Mouse (Mus musculus) mouse trophoblast stem cell (cell line): Measurements from ENCODE around the gene Katnbl1.
"Not testable (repeated sequence)": the region's sequence is repeated elsewhere in the genome, so short reads cannot be mapped to it uniquely, and the experiment has no call there.

Experiments
- in situ Hi-C, 2 experiments: fragments of 300-500 bp; cut with MseI, MboI; formaldehyde crosslinking; loops; 2 replicates in 1 of 2; 3 replicates in 1 of 2; pipeline ENCODE4 v1.15.1; 2025

Gene Katnbl1

DNA sequence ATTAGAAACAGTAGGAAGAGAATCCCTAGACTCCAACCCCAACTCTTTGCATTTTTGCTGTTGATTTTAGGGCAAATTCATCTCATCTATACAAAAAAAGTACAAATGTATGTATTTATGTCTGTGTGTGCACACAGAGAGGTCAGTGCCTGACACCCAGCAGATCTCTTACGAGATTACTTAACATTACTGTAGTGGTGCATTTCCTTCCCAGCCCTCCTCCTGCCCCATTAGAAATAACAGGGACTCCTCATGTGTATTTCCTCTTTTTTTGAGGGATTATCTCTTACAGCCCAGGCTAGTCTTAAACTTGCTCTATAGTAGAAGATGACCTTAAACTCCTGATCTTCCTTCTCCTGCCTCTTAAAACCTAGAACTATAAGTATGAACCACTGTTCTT, 13.7 kb downstream of the Katnbl1 start:
- in situ Hi-C loops: no loop called here

DNA sequence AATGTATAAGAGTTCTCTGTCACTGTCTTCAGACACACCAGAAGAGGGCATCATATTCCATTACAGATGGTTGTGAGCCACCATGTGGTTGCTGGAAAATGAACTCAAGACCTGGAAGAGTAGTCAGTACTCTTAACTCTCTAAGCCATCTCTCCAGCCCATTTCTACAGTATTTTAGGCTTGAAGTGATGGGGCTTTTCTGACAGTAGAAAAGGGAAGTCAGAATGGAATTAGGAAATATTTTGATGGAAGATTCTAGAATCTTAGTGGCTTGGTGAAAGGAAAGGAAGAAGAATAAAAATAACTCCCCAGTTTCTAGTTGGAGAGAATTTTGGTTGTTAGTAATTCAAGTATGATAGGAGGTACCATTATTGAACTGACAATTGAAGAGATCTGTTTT, 14.9 kb downstream of the Katnbl1 start:
- in situ Hi-C loops: no loop called here

DNA sequence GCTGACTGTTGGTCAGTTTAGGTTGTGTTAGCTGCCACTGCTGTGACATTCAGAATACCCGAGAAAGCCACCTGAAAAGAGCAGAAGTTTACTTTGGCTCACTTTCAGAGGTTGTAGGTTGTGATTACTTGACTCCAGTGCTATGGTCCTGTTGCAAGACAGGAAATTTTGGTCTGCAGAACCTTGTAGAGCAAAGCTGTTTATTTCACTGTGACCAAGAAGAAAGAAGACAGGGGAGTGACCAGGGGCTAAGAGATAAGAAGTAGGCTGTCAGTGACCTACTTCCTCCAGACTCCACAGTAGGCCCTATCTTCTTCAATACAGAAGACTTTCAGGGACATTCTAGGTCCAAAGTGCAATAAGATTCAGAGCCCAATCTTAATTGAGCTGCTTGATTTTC, 17.6 kb downstream of the Katnbl1 start:
- in situ Hi-C loops: no loop called here

DNA sequence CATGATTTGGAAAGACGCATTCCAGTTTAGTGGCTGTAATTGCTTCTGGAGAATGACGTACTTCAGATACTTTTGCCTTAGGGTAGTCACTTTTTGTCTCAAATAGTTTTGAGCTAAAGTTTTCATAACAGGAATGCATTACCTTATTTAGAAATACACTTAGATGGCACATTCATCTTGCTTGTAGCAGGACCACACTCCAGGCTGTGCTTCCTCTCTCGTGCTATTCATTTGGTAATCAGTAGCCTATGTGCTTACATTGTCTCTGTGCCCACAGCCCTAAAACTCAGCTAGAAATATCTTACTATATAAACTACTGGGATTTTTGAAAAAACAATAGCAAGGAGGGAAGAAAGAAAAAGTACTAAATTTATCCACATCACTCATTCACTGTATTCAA, 28.0 kb downstream of the Katnbl1 start:
- in situ Hi-C loops: no loop called here

DNA sequence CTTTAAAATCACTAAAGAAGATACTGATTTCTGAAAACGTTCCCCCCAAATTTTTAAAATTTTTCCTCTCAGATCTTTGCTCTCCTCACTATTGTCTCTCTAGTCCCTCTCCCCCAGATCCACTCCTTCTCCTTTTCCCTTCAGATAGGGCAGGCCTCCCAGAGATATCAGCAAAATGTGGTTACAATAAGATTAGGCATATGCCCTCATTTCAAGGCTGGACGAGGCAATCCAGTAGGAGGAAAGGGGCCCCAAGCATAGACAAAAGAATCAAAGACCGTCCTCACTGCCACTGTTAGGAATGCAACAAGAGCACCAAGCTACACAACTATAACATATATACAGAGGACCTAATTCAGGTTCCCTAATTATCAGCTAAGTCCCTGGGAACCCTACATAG, 46.3 kb downstream of the Katnbl1 start:
- in situ Hi-C loops: no loop called here

DNA sequence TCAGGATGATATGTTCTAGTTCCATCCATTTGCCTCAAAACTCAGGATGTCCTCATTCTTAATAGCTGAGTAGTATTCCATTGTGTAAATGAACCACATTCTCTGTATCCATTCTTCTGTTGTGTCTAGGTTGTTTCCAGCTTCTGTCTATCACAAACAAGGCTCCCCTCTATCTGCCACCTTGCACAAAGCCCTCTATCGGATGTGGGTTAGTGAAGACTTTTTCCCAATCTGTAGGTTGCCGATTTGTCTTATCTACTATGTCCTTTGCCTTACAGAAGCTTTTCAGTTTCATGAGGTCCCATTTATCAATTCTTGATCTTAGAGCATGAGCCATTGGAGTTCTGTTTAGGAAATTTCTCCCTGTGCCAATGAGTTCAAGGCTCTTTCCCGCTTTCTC, 49.5 kb downstream of the Katnbl1 start:
- in situ Hi-C loops: not testable (repeated sequence)

DNA sequence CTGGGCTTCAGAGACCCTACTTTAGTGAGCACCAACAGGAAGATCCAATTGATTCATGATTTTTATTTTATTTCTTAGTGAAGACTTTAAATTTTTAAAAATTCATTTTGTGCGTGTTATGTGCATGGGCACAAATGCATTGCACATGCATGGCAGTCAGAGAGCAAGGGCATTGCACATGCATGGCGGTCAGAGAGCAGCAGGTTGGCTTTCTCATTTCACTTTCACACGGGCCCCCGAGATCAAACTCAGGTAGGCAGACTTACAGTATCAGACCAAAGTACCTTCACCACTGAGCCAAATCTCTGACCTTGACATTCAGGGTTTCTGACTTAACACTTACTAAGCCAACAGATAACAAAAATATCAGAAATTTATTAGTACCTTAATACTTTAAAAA, 50.7 kb downstream of the Katnbl1 start:
- in situ Hi-C loops: no loop called here

DNA sequence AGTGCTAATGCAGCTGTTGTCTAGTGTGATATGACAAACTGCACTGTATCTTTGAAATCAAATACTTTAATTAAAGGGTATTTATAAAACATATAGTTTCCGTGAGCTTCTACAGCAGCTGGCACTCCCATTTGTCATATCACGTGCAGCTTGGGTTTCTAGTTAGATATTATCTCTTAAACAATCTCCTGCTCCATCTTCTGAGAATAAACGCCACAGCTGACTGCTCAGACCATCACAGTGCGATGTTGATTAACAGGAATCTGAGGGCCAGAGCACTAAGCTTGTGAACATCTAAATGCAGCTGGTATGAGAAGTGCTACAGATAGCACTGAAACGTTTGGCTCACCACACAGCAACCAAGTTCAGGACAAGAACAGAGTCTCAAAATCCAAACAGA, 51.4 kb downstream of the Katnbl1 start:
- in situ Hi-C loops: no loop called here

DNA sequence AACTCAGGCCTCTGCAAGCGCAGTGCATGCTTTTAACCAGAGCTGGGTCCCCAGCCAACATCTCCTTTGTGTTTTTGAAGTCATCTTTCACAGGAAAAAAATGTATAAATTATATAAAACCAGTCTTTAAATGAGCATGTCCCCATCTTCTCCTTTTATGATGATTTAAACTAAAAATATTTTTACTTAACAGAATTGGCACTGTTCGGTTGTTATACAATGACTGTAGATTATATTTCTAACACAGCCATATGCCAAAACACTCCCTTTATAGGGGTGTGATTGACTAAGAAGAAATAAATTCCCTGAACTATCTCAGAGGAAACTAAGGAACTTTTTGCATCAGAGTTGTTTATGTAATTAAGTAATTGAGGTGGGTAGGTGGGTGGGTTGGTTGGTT, 53.5 kb downstream of the Katnbl1 start:
- in situ Hi-C loops: no loop called here

DNA sequence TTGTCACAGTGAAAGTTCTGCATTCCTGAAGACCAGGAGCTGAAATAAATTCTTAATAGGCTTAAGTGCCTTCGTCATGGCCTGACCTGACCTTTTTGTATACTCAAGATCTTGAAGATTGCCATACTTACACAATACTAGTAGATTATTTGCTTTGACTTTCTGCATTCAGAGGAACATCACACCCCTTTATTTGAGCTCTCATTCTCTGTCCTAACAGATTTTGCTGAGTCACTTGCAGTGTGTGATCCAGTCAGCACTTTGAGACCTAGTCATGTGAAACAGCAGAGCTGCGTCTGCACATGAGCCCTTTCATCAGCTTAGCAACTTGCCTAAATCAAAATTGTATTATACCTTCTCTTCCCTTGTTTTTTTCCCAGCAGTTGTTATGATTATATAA, 54.3 kb downstream of the Katnbl1 start:
- in situ Hi-C loops: no loop called here

DNA sequence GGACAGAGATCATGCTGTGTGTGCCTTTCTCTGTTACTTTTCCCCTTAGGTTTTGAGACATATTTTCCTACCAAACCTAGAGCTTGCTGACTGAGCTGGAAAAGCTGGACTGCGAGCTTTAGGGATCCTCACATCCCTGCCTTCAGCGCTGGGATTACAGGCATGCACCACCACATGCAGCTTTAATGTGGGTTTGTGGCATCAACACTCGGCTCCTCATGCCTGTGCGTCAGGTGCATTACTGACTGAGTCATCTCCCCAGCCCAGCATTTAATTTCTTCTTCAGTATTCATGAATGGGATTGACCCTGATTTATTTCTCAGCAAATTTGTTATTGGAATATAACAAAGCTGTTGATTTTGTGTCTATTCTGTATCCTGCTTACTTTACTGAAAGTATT, 57.3 kb downstream of the Katnbl1 start:
- in situ Hi-C loops: no loop called here

DNA sequence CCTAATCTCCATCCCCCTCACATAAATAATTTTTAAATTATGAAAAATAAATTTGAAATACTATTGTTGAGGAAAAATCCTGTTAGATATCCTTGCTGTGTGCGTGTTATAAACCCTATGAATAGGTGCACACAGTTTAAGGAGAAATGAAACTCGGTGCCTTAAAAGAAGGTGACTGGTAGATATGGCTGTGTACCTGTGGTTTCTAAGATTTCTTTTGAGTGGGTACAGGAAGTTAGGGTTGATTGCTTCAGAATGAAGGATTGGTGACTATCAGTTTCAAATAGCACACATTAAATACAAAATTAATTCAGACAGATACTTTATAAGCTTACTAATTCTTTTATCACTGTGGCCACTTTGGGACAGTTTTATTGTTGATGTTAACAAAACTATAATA, 58.6 kb downstream of the Katnbl1 start:
- in situ Hi-C loops: no loop called here

DNA sequence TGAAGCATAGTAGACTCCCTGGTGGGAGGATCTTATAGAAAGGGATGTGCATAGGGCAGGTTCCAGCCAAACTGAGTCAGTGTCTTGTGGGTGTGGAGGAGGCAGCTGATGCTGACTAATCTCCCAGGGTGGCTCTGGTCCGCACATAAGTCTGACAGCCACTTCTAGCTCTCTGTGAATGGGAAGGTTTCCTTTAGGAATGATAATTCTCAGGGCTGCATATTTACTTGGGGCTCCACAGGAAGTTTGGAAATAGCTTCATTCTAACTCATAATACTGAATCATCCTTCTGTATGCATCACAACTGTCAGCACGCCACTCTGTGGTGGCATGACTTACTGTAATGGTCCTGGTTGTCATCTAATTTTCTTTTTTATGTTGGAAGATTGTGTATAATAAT, 64.5 kb downstream of the Katnbl1 start:
- in situ Hi-C loops: no loop called here

DNA sequence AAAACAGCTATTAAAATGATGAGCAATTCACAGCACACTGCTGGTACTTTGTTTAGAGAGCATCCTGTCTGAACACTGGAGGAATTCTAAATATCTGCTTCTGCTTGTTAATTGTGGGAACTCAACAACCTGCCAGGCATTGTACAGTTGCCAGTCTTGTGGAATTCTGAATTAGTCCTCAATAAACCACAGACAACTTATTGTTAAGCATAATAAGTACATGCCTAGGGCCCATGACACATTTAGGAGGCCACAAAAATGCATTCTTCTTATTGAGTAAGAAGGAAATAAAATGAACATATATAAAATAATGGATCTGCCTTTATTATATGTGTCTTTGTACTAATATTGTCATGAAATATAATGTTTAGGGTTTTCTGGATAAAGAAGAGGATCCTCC, 66.5 kb downstream of the Katnbl1 start:
- in situ Hi-C loops: no loop called here

DNA sequence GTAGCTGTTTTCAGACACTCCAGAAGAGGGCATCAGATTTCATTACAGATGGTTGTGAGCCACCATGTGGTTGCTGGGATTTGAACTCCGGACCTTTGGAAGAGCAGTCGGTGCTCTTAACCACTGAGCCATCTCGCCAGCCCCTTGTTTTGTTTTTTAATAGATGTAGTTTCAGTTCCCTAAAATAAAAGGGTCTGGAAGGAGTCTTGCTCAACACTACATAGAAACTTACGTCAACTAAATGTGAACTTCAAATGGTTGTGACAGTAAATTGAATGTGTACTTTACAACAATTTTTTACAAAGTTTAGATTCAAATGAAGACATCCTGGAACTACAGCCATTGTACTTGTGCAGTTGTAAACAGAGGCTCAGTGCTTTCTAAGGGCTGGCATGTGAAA, 69.0 kb downstream of the Katnbl1 start:
- in situ Hi-C loops: not testable (repeated sequence)

DNA sequence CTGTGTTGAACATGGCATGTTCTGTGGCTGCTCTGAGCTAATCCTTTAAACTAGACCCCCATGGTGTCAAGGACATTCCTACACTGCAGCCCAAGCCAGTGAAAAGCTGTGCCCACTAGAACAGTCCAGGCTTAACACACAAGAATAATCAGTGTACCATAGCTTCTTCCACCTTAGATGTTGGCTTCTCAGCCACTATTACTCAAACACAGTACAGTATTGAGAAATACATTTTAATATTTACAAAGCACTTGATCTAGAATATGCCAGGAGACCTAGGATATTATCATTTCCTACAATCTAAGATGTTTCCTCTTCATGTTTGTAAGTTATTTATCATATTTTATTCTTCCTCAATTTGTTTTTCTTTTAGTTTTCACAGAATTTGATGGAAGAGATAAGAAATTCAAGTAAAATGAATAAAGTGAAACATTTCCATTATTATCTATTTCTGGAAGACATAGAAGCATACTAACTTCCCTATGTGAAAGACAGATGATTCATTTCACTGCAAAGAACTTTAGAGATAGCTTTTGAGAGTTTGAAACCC, 69.6 kb downstream of the Katnbl1 start:
- in situ Hi-C loops: no loop called here

DNA sequence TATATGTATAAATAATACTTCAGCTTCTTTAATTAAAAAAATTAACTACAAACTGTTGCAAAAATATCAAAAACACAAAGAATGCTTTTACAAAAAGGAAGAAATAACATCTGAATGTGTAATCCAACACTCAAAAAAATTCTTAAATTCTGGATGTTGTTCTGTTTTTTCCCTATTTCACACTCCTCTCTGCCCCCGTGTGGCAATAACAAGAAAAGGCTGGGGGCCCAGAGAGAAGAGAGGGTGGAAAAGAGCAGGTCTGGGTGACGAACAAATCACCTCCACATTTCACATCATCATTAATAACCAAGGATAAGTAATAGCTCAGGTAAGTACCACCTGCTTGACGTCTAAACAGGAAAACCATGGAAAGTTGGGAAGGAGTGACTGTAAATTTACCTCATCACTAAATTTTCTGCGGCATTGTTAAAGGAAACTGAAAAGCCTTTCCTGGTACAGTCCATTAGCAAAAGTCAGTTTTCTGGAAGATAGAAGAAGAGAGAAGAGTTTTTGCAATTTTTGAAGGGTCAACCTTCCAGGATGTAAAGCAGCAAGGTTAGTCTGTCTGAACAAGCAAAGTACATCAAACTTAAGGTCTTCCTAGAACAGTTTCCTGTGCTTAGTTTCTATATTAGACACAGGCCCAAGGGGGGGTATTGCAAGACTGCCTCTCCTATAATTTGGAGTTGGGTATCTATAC, 70.7 kb downstream of the Katnbl1 start:
- in situ Hi-C loops: no loop called here

DNA sequence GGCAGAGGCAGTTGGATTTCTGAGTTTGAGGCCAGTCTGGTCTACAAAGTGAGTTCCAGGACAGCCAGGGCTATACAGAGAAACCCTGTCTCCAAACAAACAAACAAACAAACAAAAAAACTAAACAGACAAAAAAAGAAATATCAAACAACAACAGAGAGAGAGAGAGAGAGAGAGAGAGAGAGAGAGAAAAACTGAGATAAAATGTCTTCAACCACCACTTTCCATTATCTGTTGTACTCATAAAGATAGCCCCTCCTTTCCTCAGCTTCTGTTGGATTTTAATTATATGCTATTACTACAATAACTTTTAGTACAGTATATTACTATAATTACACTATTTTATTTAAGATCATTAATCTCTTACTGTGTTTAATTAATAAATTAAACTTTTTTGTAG, 73.5 kb downstream of the Katnbl1 start:
- in situ Hi-C loops: not testable (repeated sequence)

DNA sequence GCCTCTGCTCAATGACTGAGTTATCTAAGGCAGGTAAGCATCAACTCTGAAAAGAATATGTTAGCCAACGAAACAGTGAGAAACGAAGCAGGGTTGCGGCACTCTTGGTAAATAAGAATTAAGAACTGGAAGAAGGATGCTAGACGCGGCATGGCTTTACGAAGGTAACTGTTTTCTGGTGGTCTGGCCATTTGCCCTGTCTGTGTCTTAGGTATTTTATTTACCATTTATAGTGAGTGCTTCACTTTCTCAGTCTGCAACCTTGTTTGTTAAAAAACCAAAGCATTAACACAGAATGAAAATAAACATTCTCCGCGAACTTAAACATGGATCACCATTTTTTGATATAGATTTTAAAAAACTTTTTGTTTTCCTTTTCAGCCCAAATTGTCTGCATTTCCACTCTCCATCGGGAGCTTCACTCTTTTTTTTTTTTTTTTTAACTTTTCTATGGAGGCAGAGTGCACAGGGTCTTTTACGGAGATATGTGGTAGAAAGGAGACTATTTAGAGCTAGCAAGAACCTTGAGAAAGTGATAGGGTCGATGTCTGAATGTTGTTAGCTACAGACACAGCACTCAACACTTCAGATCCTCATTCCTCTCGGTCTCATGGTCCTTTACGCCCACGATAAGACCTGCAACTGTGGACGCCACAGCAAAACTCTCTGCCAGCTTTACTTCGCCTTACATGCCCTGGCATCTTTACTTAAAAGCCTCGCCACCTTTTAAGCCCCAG, 75.3 kb downstream of the Katnbl1 start:
- in situ Hi-C loops: no loop called here

DNA sequence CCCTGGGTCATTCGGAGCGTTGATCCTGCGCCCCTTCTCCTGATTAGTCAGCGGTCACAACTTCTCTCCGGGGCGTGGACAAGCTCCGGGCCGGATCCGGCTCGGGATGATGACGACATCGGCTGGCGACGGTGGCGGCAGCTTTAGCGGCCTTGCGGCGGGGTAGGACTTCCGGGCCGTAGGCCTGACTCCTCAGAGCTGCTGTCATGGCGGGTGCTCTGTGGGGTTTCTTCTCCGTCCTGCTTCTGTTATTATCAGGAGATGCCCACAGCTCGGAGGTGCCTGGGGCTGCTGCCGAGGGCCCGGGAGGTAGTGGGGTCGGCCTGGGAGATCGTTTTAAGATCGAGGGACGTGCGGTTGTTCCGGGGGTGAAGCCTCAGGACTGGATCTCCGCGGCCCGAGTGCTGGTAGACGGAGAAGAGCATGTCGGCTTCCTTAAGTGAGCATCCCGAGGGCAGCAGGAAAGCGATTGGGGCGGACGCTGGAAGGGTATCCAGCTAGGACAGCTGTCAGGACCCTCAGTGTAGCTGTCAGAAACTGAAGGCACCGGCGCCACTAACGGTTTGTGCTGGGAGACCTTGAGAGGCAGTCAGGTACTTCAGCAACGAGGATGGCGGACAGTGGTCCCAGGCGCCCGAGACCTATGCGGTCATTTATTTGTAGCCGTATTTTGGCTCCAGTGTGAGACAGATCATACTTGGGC, 76.0 kb downstream of the Katnbl1 start, which contains the start of gene Emc7:
Gene Emc7, plus strand, starts transcription at position 136 of the 703 bp plus-strand sequence.
- in situ Hi-C loops: no loop called here

DNA sequence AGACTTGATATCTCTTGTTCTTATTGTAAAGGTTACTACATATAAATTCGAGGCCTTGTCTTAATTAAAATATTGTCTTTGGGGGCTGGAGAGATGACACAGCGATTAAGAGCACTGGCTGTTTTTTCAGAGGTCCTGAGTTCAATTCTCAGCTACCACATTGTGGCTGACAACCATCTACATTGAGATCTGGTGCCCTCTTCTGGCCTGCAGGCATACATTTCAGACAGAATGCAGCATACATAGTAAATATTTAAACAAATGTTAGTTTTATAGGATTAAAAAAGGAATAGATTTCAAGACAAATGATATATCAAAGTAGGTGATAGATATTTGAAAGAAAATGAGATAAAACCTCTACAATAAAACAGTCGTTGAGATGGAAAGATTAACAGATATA, 81.5 kb downstream of the Katnbl1 start:
- in situ Hi-C loops: no loop called here
